Mouse (Mus musculus) 3T3-L1 (cell line): ENCODE data around the gene Ndrg2.
"Not testable (repeated sequence)": the region's sequence is repeated elsewhere in the genome, so short reads cannot be mapped to it uniquely, and the experiment has no call there.

Experiments
- DNase-seq: peaks from one replicate; pipeline ENCODE4 v3.0.0-alpha.2; 2015; ENCODE audit warnings: low read depth, low spot score

Gene Ndrg2

DNA sequence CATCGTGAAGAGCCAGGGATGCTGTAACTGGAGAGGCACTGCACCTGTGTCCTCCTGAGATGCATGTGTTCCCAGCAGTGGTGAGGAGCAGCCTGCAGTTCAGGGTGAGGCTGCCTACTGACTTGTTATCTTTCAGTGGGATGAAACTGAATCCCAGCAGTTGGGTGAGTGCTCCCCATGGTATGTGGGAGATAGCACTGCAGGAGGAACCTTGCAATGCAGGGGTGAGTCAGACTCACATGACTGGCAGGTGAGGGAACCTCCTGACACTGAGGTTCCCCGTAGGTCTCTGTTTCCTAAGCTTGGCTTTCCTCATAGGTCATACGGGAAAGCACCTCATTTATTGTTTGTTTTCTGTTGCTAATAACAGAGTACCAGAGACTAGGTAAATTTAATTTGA, 36.4 kb downstream of the Ndrg2 start:
- DNase-seq = no peak

- DNase-seq = peak; percentile 1
Measured at GRCm38 (mm10) chr14:51871741-51872140, 42.2 kb downstream of the Ndrg2 start.

DNA sequence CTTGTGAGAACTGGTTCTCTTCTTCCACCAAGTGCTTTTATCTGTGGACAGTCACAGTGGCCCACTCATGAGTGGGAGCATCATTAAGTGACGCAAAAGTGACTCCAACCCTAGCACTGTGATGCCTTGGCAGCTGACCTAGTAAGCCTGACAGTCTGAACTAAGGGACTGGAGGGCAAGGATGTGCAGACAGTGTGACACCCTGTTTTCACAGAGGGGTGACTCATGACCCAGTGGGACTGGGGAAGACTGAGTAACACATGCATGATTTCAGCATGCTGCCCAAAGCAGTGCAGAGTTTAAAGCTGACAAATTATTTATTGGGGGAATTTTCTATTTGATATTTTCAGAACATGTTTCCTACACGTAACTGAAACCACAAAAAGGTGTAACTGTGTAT, 43.2 kb downstream of the Ndrg2 start:
- peak; percentile 18 for DNase-seq

DNA sequence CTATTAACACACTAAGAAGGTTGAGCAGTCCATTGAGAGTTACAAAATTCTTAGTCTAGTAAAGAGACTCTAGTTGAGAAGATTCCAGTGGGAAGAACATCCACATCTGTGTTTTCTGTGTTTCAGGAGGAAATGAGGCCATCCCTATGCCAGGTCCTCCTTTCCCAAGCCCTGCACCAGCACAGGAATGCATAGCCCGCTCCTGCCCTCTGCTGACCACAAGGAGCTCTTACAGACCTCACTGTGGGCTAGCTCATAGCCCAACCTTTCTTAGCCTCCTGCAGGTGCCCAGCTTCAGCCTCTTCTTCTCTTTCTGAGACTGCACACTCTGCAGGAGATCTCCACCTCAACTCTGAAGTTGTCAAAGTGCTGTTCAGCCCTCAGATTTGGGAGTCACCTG, 50.4 kb downstream of the Ndrg2 start:
- DNase-seq = peak; percentile 69

GRCm38 (mm10) chr14:51855280-51855679, 58.7 kb downstream of the Ndrg2 start:
- DNase-seq = not testable (repeated sequence)
